Comparison of ENCODE assay signal across 9 mouse cellular contexts in genomic region chr1:188363548-188363947, GRCm38 (mm10).
DNase-seq lines count a peak whose midpoint lies in the region; ATAC-seq and TF ChIP-seq lines count a peak whose summit lies in the region.
"Had no signal": no experiment of that assay in that cellular context is flagged by ENCODE, and none has a peak within 500 bp of the region (broad histone marks: within the 10 kb centered on the region; RNA-seq: fewer than 3 reads in every experiment).

No protein-coding gene starts in this region.

- no peak overlapping the region for H3K27ac ChIP-seq in hindbrain, embryonic 14.5 days
- H3K27ac ChIP-seq in hindbrain, embryonic 11.5 days (ENCODE audit: low read depth, low read length), result no peak overlapping the region
- no peak overlapping the region for H3K27ac ChIP-seq in intestine, postnatal 0 days (ENCODE audit: low read depth, low read length)
- H3K27ac ChIP-seq: embryonic facial prominence, embryonic 12.5 days had no signal

- WGBS in hindbrain, embryonic 14.5 days, result 92% methylated on average over 3 of the region's 3 CpGs
- 94% methylated on average over 3 of the region's 3 CpGs for WGBS in hindbrain, embryonic 11.5 days
- 74% methylated on average over 3 of the region's 3 CpGs for WGBS in intestine, postnatal 0 days

- H3K4me2 ChIP-seq in hindbrain, embryonic 14.5 days (replicated peaks), result no peak overlapping the region
- no peak overlapping the region for H3K4me2 ChIP-seq in hindbrain, embryonic 11.5 days (replicated peaks; ENCODE audit: low read depth, low read length)
- H3K4me2 ChIP-seq in intestine, postnatal 0 days (replicated peaks; ENCODE audit: low read depth), result no peak overlapping the region
- H3K4me2 ChIP-seq: embryonic facial prominence, embryonic 12.5 days had no signal

- ATAC-seq in hindbrain, embryonic 14.5 days (ENCODE audit: low FRiP score), result no peak
- no peak for ATAC-seq in hindbrain, embryonic 11.5 days (ENCODE audit: low FRiP score)
- ATAC-seq in intestine, postnatal 0 days, result no peak
- no peak for ATAC-seq in erythroblast, adult 5-6 weeks (replicated peaks; ENCODE audit: low FRiP score, poor library complexity, severe bottlenecking)

- H3K27me3 ChIP-seq in hindbrain, embryonic 14.5 days (ENCODE audit: control insufficient read depth, insufficient read depth, low read length), result no peaks in the 10 kb centered on the region
- H3K27me3 ChIP-seq in hindbrain, embryonic 11.5 days (ENCODE audit: control insufficient read depth, insufficient read depth, low read length), result no peaks in the 10 kb centered on the region
- H3K27me3 ChIP-seq in C2C12 (ENCODE audit: control insufficient read depth, insufficient read depth, insufficient read length), result no peaks in the 10 kb centered on the region
- no peaks in the 10 kb centered on the region for H3K27me3 ChIP-seq in intestine, postnatal 0 days (replicated peaks; ENCODE audit: control insufficient read depth, insufficient read depth, low read length)
- H3K27me3 ChIP-seq: embryonic facial prominence, embryonic 12.5 days had no signal

- H3K9me3 ChIP-seq in hindbrain, embryonic 14.5 days (ENCODE audit: control insufficient read depth, low read length), result no peaks in the 10 kb centered on the region
- H3K9me3 ChIP-seq in hindbrain, embryonic 11.5 days (ENCODE audit: control insufficient read depth, low read length), result no peaks in the 10 kb centered on the region
- no peaks in the 10 kb centered on the region for H3K9me3 ChIP-seq in intestine, postnatal 0 days (ENCODE audit: control insufficient read depth)
- H3K9me3 ChIP-seq: embryonic facial prominence, embryonic 12.5 days had no signal

- no peak for TF ChIP-seq CTCF in C2C12 (IDR thresholded peaks at IDR 0.05; ENCODE audit: control insufficient read depth, insufficient read depth, insufficient read length)
- no peak for TF ChIP-seq CTCF in intestine, postnatal 0 days (IDR thresholded peaks at IDR 0.05; ENCODE audit: low read depth)

- no peaks in the 10 kb centered on the region for H3K79me2 ChIP-seq in C2C12 (ENCODE audit: control insufficient read depth, insufficient read depth)

- no peaks in the 10 kb centered on the region for H3K36me3 ChIP-seq in hindbrain, embryonic 14.5 days (replicated peaks; ENCODE audit: control insufficient read depth, insufficient read depth)
- H3K36me3 ChIP-seq in hindbrain, embryonic 11.5 days (ENCODE audit: control insufficient read depth, insufficient read depth, low read length), result no peaks in the 10 kb centered on the region
- H3K36me3 ChIP-seq in C2C12 (ENCODE audit: control insufficient read depth, insufficient read depth), result no peaks in the 10 kb centered on the region
- no peaks in the 10 kb centered on the region for H3K36me3 ChIP-seq in intestine, postnatal 0 days (ENCODE audit: control insufficient read depth, insufficient read depth)
- H3K36me3 ChIP-seq: embryonic facial prominence, embryonic 12.5 days had no signal

- DNase-seq in hindbrain, embryonic 14.5 days (ENCODE audit: low spot score), result peak; percentile 32
- no peak for DNase-seq in hindbrain, embryonic 11.5 days (ENCODE audit: low spot score)
- DNase-seq in NIH3T3 (ENCODE audit: low read depth), result peak; percentile 59
- DNase-seq in heart, postnatal 4 days, result peak; percentile 26
- DNase-seq: thymus, adult 18-20 months had no signal

- no peak overlapping the region for H3K4me3 ChIP-seq in hindbrain, embryonic 14.5 days (replicated peaks; ENCODE audit: low read length)
- H3K4me3 ChIP-seq in hindbrain, embryonic 11.5 days (ENCODE audit: low read depth, low read length), result no peak overlapping the region
- no peak overlapping the region for H3K4me3 ChIP-seq in C2C12 (ENCODE audit: insufficient read depth, poor library complexity, severe bottlenecking)
- H3K4me3 ChIP-seq in intestine, postnatal 0 days (ENCODE audit: low read depth, low read length), result no peak overlapping the region
- H3K4me3 ChIP-seq: embryonic facial prominence, embryonic 12.5 days had no signal

- H3K9ac ChIP-seq in hindbrain, embryonic 14.5 days, result no peak overlapping the region
- H3K9ac ChIP-seq in hindbrain, embryonic 11.5 days (ENCODE audit: low read depth, low read length), result no peak overlapping the region
- no peak overlapping the region for H3K9ac ChIP-seq in intestine, postnatal 0 days (ENCODE audit: low read depth, low read length)
- H3K9ac ChIP-seq: embryonic facial prominence, embryonic 12.5 days had no signal

- H3K79me3 ChIP-seq in C2C12 (ENCODE audit: low read depth), result no peaks in the 10 kb centered on the region

- no peaks in the 10 kb centered on the region for H3K4me1 ChIP-seq in hindbrain, embryonic 14.5 days (replicated peaks; ENCODE audit: control insufficient read depth, insufficient read depth, low read length)
- no peaks in the 10 kb centered on the region for H3K4me1 ChIP-seq in hindbrain, embryonic 11.5 days (replicated peaks; ENCODE audit: control insufficient read depth, insufficient read depth, low read length)
- no peaks in the 10 kb centered on the region for H3K4me1 ChIP-seq in intestine, postnatal 0 days (replicated peaks; ENCODE audit: control insufficient read depth, insufficient read depth, low read length)
- H3K4me1 ChIP-seq: embryonic facial prominence, embryonic 12.5 days had no signal

- no peak overlapping the region for H3ac ChIP-seq in C2C12 (ENCODE audit: control insufficient read depth, insufficient read length, low read depth)

TF ChIP-seq in C2C12, 6 proteins besides CTCF, POLR2A, EP300 and RAD21:
- peak; percentile 84 for TF ChIP-seq CEBPB (IDR thresholded peaks at IDR 0.05; ENCODE audit: low read depth)
- TF ChIP-seq FOSL1 (IDR thresholded peaks at IDR 0.05; ENCODE audit: insufficient read depth, low read length, poor library complexity, severe bottlenecking), result no peak
- TF ChIP-seq MAX (IDR thresholded peaks at IDR 0.05), result no peak
